Mouse (Mus musculus): ENCODE data around the gene Traf5. TPM values are rescaled to one million over a fixed set of nuclear protein-coding genes. Genes with fewer than 3 reads are reported as not detected.

Traf5 gene
- total RNA-seq, 2 experiments from 2014 or later: 2.7 to 2.8 TPM

DNA sequence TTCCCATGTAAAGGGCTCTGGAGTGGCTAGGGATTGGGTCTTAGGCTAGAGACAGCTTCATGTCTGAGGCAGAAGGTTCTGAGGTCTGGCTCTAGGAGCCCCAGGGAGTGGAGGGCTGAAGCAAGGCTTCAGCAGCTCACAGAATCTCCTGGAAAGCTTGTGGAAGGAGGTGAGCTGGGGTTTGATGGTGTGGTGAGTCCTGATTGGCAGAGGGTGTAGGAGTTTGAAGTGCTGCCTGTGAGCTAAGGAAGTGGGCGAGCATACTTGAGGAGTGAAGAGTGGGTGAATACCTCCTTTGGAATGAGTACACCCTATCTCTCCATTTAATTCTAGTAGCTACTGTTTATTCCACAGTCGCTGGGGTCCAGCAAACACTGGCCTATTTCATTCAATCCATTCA, 141.7 kb downstream of the Traf5 start:
- intact Hi-C loops (cut with DNase I): no loop called here
- Histone ChIP-seq H3K4me3 (no peak overlapping the region), H3K27ac (no peak overlapping the region)
- peak; percentile 2 for DNase-seq
- TF ChIP-seq CTCF (IDR thresholded peaks at IDR 0.05): no peak

DNA sequence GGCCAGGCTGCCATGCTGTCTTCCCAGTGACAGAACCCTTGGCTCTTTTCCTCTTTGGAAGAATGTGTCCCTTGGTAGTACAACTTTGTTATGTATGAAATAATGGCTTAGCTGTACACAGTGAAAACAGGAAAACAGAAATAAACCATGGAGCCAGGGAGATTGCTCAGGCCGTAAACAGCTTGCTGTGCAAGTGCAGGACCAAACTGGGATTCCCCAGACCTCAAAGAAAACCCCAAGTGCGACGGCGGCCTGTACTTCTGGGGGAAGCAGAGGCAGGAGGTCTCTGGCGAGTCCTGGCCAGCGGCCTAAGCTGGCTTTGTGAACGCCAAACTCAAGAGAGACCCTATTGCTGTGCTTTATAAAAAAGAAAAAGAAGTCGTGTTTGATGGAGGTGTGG, 143.8 kb downstream of the Traf5 start:
- TF ChIP-seq CTCF (IDR thresholded peaks at IDR 0.05): no peak
- H3K4me3 ChIP-seq: no peak overlapping the region
- intact Hi-C loops (cut with DNase I): no loop called here
- DNase-seq: no peak
- no peak overlapping the region for H3K27ac ChIP-seq

DNA sequence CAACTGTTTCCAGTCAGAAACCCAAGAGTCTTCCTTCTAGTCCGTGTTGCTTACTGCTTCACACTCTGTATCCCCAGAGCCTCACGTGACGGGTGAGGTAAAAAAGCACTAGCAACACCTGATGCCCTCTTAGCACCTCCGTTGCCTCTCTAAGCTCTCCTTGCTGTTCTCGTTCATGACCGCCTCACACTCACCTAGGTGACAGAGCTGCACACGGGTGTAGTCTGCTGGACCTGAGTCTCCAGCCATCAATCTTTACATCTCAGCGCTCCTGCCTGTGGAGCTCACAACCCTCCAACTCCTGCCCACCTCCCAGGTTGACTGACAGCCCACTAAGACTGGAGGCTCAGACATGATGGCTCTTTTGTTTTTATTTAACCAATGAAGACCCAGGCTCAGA, 144.6 kb downstream of the Traf5 start:
- no peak for DNase-seq
- no peak overlapping the region for H3K27ac ChIP-seq
- intact Hi-C loops (cut with DNase I): no loop called here
- no peak overlapping the region for H3K4me3 ChIP-seq
- no peak for TF ChIP-seq CTCF (IDR thresholded peaks at IDR 0.05)

Small RNAs within 50 kb of the gene (microRNA-seq; reads per million reads assigned to microRNA genes)
- gene Mir3473c: not detected

Other genes with a start within 250 kb of the Traf5 start
- 1 to 10 TPM; 5.8 to 6.4 TPM for gene Slc30a1, start 185.8 kb downstream of the Traf5 start, total RNA-seq (2021)
- gene Rd3, start 115.2 kb downstream of the Traf5 start, total RNA-seq (2021): under 1 TPM in 1 of 2 experiments, not detected in 1; 0.08 TPM
- 10 to 100 TPM; 27.1 to 29.8 TPM for gene Rcor3, start 45.5 kb upstream of the Traf5 start, total RNA-seq (2021)
- gene Kcnh1, start 98.2 kb upstream of the Traf5 start, total RNA-seq (2021): not detected